Mouse (Mus musculus): ENCODE results near the gene Apba3. TPM values are rescaled to one million over a fixed set of nuclear protein-coding genes. Genes with fewer than 3 reads are reported as not detected.

Gene Apba3
- polyA plus RNA-seq, 1 experiment from 2014 or later: 26.7 TPM

DNA sequence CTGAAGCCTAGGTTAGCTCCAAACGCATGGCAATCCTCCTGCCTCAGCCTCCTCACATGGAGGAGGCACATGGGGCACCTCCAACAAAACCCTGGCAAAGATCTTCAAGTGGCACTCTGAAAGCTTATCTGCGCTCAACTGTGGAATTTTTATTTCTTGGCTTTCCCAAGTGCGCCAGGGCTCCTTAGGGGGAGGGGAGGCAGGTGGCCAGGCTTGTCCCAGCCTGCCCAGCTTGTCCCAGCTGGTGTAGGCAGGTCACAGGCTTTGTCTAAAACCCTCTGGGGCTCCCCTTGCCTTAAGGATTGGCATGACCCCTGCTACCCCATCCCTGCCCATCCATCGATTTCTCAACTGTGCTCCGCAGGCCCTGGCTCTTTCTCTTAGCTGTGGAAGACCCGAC lies 17.4 kb downstream of the Apba3 start:
- Histone ChIP-seq H3K4me1 (replicated peaks) (peaks cover 42% of the 10 kb centered on the region), H3K4me3 (replicated peaks) (no peak overlapping the region), H3K36me3 (no peaks in the 10 kb centered on the region), H3K4me2 (no peak overlapping the region), H3K27me3 (peaks cover 70% of the 10 kb centered on the region), H3K27ac (no peak overlapping the region), H3K9ac (no peak overlapping the region), H3K9me3 (replicated peaks) (no peaks in the 10 kb centered on the region)
- DNase-seq (no peak), ATAC-seq (ENCODE audit: low read depth) (no peak)
- 53% methylated on average over 6 of the region's 6 CpGs for WGBS (ENCODE audit: insufficient replicate concordance)

DNA sequence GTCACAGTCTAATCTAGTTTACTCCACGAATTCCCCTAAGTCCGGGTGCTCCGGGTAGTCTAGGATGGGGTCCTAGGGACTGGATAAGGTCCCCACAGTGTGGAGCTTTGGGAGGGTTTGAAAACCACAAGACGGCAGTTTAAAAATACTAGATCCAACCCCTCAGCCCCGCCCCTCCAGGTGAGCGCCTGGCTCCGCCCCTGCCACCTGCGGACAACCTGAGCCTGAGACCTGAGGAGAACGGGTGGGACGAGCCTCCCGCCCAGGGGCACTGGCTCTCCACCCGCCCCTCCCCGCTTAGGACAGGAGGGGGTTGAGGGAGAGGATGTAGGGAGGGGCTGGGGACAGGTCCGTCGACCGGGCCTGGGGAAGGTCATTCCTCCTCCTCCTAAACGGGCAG lies 18.0 kb downstream of the Apba3 start:
- Histone ChIP-seq H3K27me3 (peaks cover 65% of the 10 kb centered on the region), H3K9me3 (replicated peaks) (no peaks in the 10 kb centered on the region), H3K4me3 (replicated peaks) (0 out of 2 replicates have a peak overlapping the region, but pooled peaks have one; percentile 53), H3K9ac (no peak overlapping the region), H3K27ac (no peak overlapping the region), H3K4me2 (peak overlapping the region; percentile 74), H3K36me3 (no peaks in the 10 kb centered on the region), H3K4me1 (replicated peaks) (peaks cover 38% of the 10 kb centered on the region)
- ATAC-seq (ENCODE audit: low read depth) (no peak), DNase-seq (no peak)
- WGBS (ENCODE audit: insufficient replicate concordance): 14% methylated on average over 17 of the region's 17 CpGs

DNA sequence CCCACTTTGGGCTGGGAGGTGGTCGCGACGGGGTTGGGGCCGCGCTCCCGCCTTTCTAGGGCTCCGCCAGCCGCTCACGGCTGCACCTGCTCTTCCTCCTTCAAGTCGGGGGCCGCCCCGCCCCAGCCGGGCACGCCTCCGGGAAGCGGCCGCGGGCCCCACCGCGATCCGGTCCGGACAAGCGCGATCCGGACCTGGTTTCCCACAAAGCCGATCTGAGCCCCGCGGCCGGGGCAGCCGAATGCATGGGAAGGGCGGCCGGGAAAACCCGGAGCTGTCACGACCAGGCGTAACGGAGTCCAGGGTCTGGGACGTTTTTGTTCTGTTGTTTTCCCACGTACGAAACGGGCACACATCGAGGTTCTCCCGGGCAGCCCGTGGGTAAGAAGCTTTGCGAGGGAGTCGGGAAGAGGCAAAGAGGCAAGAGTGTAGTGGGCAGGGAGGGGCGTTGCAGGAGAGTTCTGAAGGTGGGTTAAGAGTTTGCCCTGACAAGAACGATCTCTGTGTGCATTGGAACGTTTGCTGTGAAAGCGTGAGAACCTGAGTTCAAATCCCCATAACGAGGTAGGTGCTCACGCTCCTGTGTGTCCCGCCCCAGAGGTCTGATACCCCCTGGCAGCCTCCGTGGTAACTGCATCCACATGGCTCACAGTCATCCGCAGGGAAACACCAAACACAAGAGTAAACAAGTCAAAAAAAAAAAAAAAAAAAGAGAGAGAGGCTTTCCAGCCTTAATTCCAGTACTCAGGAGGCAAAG lies 19.1 kb downstream of the Apba3 start:
- H3K4me3 ChIP-seq (replicated peaks): peak overlapping the region; percentile 53
- DNase-seq: peak; percentile 83
- 1% methylated on average over 54 of the region's 54 CpGs for WGBS (ENCODE audit: insufficient replicate concordance)
- H3K27me3 ChIP-seq: peaks cover 65% of the 10 kb centered on the region
- peak; percentile 72 for ATAC-seq (ENCODE audit: low read depth)
- peak overlapping the region; percentile 64 for H3K9ac ChIP-seq
- H3K36me3 ChIP-seq: no peaks in the 10 kb centered on the region
- no peaks in the 10 kb centered on the region for H3K9me3 ChIP-seq (replicated peaks)
- H3K4me1 ChIP-seq (replicated peaks): peaks cover 46% of the 10 kb centered on the region
- 0 out of 2 replicates have a peak overlapping the region, but pooled peaks have one; percentile 34 for H3K27ac ChIP-seq
- H3K4me2 ChIP-seq: peak overlapping the region; percentile 74

DNA sequence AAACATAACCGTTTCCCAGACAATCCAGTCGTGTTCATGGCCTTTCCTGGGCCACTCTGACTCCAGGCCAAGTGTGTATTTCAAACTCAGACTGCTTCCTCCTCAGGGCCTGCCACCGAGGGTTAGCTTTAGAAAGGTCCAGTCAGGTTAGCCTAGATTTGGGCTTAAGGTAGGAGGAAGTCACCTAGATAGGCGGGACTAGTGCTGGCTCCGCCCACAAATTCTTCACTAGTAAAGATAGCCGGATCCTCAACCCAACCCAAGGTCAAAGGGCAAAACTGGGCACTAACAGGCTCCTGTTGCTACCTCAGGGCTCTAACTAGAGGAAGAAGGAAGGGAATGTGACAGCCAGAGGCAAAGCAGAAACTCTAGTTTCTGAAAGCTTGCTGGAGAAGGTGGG lies 19.8 kb downstream of the Apba3 start:
- Histone ChIP-seq H3K36me3 (no peaks in the 10 kb centered on the region), H3K4me1 (replicated peaks) (peaks cover 53% of the 10 kb centered on the region), H3K9me3 (replicated peaks) (no peaks in the 10 kb centered on the region), H3K4me3 (replicated peaks) (peak overlapping the region; percentile 53; the same call in 1 of the 2 replicates), H3K27ac (no peak overlapping the region), H3K4me2 (peak overlapping the region; percentile 74; the same call in 1 of the 2 replicates), H3K9ac (no peak overlapping the region), H3K27me3 (peaks cover 59% of the 10 kb centered on the region)
- ATAC-seq (ENCODE audit: low read depth) (no peak), DNase-seq (no peak)
- WGBS (ENCODE audit: insufficient replicate concordance): 34% methylated on average over 6 of the region's 6 CpGs

DNA sequence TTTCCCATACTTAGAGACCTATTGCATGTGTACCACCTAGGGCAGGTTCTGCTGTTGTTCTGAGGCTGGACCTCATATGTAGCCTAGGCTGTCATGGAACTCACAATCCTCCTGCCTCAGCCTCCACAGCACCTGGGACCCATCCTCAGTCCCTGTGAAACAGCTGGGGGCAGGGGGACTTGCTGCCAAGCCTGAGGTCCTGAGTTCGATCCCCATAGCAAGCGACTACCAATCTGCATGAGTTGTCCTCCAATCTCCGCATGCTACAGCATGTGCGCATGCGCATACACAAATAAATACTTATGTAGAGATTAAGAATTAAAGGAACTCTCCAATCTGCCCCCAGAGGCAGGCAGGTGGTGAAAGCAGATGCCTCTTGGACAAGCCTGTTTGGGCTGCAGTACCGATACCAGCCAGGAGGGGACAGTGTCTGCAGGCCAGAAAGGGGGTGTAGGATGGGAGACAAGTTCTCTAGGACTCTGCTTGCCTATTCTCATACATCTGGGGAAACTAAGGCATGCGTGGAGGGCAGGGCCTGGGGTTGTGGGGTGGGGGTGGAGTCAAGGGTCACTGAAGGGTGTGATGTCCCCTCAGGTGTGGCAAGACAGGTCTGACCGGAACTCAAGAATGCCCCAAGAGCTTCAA lies 20.9 kb downstream of the Apba3 start:
- WGBS (ENCODE audit: insufficient replicate concordance): 52% methylated on average over 8 of the region's 8 CpGs
- no peak for ATAC-seq (ENCODE audit: low read depth)
- H3K27ac ChIP-seq: no peak overlapping the region

DNA sequence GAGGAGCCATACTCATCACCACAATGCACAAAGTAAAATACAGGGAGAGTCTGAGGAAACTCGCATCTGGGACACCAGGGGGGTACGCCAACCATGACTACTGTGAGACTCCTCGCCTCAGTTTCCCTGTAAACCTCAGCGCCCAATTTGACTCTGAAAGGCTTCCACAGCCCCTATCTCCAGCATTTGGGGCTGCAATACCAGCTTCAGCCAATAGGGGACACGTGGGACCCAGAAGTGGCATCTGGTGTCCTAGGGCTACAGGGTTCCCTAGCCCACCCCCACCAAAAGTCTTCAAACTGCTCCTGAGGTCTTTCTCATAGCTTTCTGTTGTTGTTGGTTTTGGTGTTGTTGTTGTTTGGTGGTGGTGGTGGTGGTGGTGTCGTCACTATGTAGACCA lies 21.8 kb downstream of the Apba3 start:
- H3K4me1 ChIP-seq (replicated peaks): peaks cover 67% of the 10 kb centered on the region
- H3K9ac ChIP-seq: no peak overlapping the region
- H3K9me3 ChIP-seq (replicated peaks): no peaks in the 10 kb centered on the region
- H3K4me2 ChIP-seq: no peak overlapping the region
- H3K4me3 ChIP-seq (replicated peaks): no peak overlapping the region
- WGBS (ENCODE audit: insufficient replicate concordance): 24% methylated on average over 6 of the region's 6 CpGs
- H3K27ac ChIP-seq: no peak overlapping the region
- H3K36me3 ChIP-seq: no peaks in the 10 kb centered on the region
- no peak for ATAC-seq (ENCODE audit: low read depth)
- DNase-seq: no peak
- H3K27me3 ChIP-seq: peaks cover 39% of the 10 kb centered on the region

More for the DNA sequence above, 20.9 kb downstream of the Apba3 start:
- peak; percentile 63 for DNase-seq
- no peaks in the 10 kb centered on the region for H3K36me3 ChIP-seq
- H3K9me3 ChIP-seq (replicated peaks): no peaks in the 10 kb centered on the region
- H3K4me2 ChIP-seq: no peak overlapping the region
- H3K9ac ChIP-seq: no peak overlapping the region
- H3K27me3 ChIP-seq: peaks cover 49% of the 10 kb centered on the region
- peaks cover 62% of the 10 kb centered on the region for H3K4me1 ChIP-seq (replicated peaks)
- H3K4me3 ChIP-seq (replicated peaks): no peak overlapping the region

DNA sequence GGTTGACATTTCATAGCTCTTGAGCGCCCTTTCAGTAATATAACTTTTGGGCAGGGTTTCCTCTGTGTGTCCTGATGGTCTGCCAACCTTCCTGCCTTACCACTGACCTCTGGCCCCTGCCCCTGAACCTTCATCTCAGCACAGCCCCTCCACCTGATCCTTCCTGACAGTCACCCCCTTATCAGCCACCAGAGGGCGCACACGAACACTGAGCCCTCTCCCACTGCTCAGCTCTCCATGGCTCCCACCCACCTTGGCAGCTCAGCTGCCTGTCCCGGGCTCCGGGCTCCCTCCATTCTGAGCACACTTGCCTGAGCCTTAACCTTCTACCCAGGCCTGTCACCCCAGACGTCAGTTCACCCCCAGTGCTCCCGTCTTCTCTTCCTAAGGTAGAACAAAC lies 22.5 kb downstream of the Apba3 start:
- H3K27ac ChIP-seq: no peak overlapping the region
- no peaks in the 10 kb centered on the region for H3K9me3 ChIP-seq (replicated peaks)
- ATAC-seq (ENCODE audit: low read depth): no peak
- peak; percentile 47 for DNase-seq
- no peaks in the 10 kb centered on the region for H3K36me3 ChIP-seq
- H3K4me2 ChIP-seq: no peak overlapping the region
- no peak overlapping the region for H3K4me3 ChIP-seq (replicated peaks)
- no peak overlapping the region for H3K9ac ChIP-seq
- 8% methylated on average over 7 of the region's 7 CpGs for WGBS (ENCODE audit: insufficient replicate concordance)
- H3K4me1 ChIP-seq (replicated peaks): peaks cover 74% of the 10 kb centered on the region
- peaks cover 33% of the 10 kb centered on the region for H3K27me3 ChIP-seq

DNA sequence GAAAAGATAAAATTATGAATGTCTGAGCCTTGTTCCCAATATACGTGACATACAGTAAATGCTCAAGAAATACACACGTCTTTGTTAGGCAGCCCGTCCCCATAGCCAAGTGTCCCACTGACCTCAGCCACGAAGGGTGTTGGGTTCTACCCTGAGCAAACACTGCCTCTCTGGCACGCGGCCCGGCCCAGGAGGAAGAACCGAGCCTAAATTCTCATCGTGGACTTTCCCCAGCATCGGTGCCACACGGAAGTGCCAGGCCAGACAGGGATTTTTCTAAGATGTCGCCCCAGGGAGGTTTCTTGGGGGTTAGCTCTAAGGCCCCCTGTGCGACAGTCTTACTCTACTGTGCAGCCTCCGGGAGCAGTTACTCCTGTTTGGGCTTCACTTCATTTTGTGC lies 23.1 kb downstream of the Apba3 start:
- WGBS (ENCODE audit: insufficient replicate concordance): 57% methylated on average over 14 of the region's 14 CpGs
- H3K36me3 ChIP-seq: no peaks in the 10 kb centered on the region
- H3K4me3 ChIP-seq (replicated peaks): no peak overlapping the region
- H3K4me2 ChIP-seq: no peak overlapping the region
- DNase-seq (no peak), ATAC-seq (ENCODE audit: low read depth) (no peak)
- no peaks in the 10 kb centered on the region for H3K9me3 ChIP-seq (replicated peaks)
- H3K27ac ChIP-seq: no peak overlapping the region
- H3K27me3 ChIP-seq: peaks cover 27% of the 10 kb centered on the region
- H3K4me1 ChIP-seq (replicated peaks): peaks cover 77% of the 10 kb centered on the region
- H3K9ac ChIP-seq: no peak overlapping the region

DNA sequence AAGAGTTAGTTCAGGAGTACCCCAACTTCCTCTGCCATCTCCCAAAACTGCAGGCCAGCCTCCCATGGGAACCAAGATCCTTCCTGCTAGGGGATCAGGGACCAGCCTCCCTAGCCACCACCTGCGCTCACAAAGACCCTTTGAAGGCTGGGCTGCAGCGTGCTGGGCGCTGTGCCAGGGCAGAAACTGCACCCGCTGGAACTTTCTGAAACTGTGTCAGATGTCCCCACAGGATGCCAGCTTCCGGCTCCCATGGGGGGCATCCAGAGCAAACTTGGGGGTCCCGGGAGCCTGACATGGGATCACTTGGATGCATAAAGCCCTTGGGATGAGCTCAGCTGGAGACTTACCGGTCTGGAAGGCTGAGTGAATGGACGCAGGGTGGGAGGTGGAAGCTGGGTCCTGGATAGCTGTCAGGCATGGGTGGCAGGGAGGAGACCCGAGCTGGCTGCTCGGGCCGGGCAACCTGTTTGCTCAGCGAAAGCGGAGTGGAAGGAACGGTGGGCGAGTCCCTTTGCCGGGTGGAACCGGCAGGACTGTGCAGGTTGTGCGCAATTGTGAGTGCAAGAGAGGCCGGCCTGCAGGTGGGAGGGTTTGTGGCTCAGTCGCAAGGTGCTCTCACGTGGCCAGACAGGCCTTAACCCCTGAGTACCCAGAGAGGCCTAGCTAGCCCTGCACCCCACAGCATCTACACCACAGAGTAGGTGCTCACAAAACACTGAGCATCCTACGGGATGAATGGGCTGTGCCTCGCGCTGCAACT lies 24.1 kb downstream of the Apba3 start:
- Histone ChIP-seq H3K27me3 (peaks cover 17% of the 10 kb centered on the region), H3K36me3 (no peaks in the 10 kb centered on the region), H3K4me2 (peak overlapping the region; percentile 3; the same call in 1 of the 2 replicates), H3K9ac (no peak overlapping the region), H3K4me1 (replicated peaks) (peaks cover 77% of the 10 kb centered on the region), H3K27ac (no peak overlapping the region), H3K9me3 (replicated peaks) (no peaks in the 10 kb centered on the region), H3K4me3 (replicated peaks) (no peak overlapping the region)
- DNase-seq (no peak), ATAC-seq (ENCODE audit: low read depth) (no peak)
- WGBS (ENCODE audit: insufficient replicate concordance): 56% methylated on average over 24 of the region's 24 CpGs

DNA sequence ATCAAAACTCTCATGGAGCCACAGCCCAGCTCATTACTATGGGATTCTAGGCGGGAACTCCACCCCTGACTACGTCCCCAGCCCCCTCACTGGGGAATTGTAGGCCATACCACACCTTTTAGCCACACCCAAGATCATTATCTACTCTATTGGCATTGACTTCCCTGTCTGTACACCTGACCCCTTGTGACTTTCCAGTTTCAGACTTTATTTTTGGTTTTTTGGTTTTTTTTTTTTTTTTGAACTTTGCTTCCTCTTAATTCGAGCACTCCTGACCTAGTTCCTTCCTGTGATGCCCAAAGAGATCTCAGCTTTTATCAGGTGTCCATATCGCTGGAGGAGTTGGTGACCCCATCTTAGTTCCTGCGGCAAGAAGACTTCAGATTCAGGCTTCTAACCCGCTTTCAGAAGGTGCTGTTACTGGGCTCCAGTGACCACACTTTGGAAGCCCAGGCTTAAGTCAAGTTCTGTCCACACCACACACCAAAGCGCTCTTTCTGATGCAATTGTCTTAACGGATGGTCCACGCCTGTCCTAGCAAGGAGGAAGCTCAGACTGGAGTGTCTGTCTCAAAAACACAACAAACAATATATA lies 24.8 kb downstream of the Apba3 start, which contains the start of gene Tjp3:
TSS of gene Tjp3 (minus strand) at position 71 of the 594 bp plus-strand sequence.
- Histone ChIP-seq H3K4me3 (replicated peaks) (0 out of 2 replicates have a peak within 1 kb of the TSS, but pooled peaks have one; percentile 1), H3K27me3 (peaks cover 13% of the 10 kb centered on the region), H3K9ac (no peak within 1 kb of the TSS), H3K36me3 (no peaks in the 10 kb centered on the region), H3K27ac (peak within 1 kb of the TSS; percentile 60), H3K9me3 (replicated peaks) (no peaks in the 10 kb centered on the region), H3K4me2 (peak within 1 kb of the TSS; percentile 33), H3K4me1 (replicated peaks) (peaks cover 77% of the 10 kb centered on the region)
- WGBS (ENCODE audit: insufficient replicate concordance): 47% methylated on average over 9 of the region's 9 CpGs
- DNase-seq (no peak), ATAC-seq (ENCODE audit: low read depth) (no peak)

All from liver, embryonic 13.5 days (tissue).